Mouse (Mus musculus) cortical plate, adult 2 months (tissue): ENCODE measurements around the gene Hvcn1. TPM values are rescaled to one million over a fixed set of nuclear protein-coding genes. Genes with fewer than 3 reads are reported as not detected.

Experiments
- H3K27ac ChIP-seq: fragments of 200-500 bp; 2 replicates; pipeline ENCODE4 v1.5.1; 2012; ENCODE audit warnings: low read length, control low read depth, inconsistent platforms; ENCODE audit not compliant: insufficient read depth
- H3K4me1 ChIP-seq: fragments of 200-500 bp; 2 replicates; pipeline ENCODE4 v1.6.1; 2011; ENCODE audit warnings: low read length; ENCODE audit not compliant: control insufficient read depth, insufficient read depth
- H3K4me3 ChIP-seq: fragments of 200-500 bp; 2 replicates; pipeline ENCODE4 v1.5.1; 2011; ENCODE audit warnings: mild to moderate bottlenecking, low read length, control low read depth; ENCODE audit not compliant: insufficient read depth
- CTCF ChIP-seq: fragments of 200-500 bp; IDR thresholded peaks from 2 replicates; pipeline ENCODE4 v1.5.1; 2011; ENCODE audit warnings: mild to moderate bottlenecking, control low read depth, low read length; ENCODE audit not compliant: insufficient read depth; ENCODE audit errors: extremely low read depth
- POLR2A ChIP-seq: fragments of 200-500 bp; IDR thresholded peaks from 2 replicates; pipeline ENCODE4 v1.6.1; 2011; ENCODE audit warnings: mild to moderate bottlenecking, low read length, control low read depth; ENCODE audit not compliant: insufficient read depth; ENCODE audit errors: extremely low read depth
- polyA plus RNA-seq: library from polyadenylated mRNA; depleted of rRNA; stranded (reverse); fragments of >200 nt; gene quantifications from 2 replicates; pipeline ENCODE4 v1.2.3, GENCODE M21; 2012

Gene Hvcn1
- polyA plus RNA-seq, 1 experiment = 3.6 TPM

GRCm38 (mm10) chr5:122279799-122280421 lies 73.3 kb downstream of the Hvcn1 start:
- Histone ChIP-seq H3K27ac (no peak overlapping the region), H3K4me1 (peaks cover 1% of the 10 kb centered on the region; the same call in 1 of the 2 replicates), H3K4me3 (no peak overlapping the region)
- TF ChIP-seq CTCF = no peak

- H3K4me1 ChIP-seq = peaks cover 1% of the 10 kb centered on the region; the same call in 1 of the 2 replicates
- no peak overlapping the region for H3K27ac ChIP-seq
- TF ChIP-seq POLR2A = no peak
- H3K4me3 ChIP-seq = no peak overlapping the region
Observed at GRCm38 (mm10) chr5:122280422-122280826, 73.8 kb downstream of the Hvcn1 start.

GRCm38 (mm10) chr5:122280827-122281462 lies 74.3 kb downstream of the Hvcn1 start:
- no peak overlapping the region for H3K27ac ChIP-seq
- H3K4me1 ChIP-seq = peaks cover 1% of the 10 kb centered on the region; the same call in 1 of the 2 replicates
- no peak overlapping the region for H3K4me3 ChIP-seq
- TF ChIP-seq POLR2A (no peak), CTCF (no peak)

- Histone ChIP-seq H3K27ac (no peak overlapping the region), H3K4me3 (peak overlapping the region; percentile 90; the same call in 1 of the 2 replicates)
- TF ChIP-seq POLR2A (no peak), CTCF (no peak)
Observed at GRCm38 (mm10) chr5:122283828-122284182, 77.2 kb downstream of the Hvcn1 start.

GRCm38 (mm10) chr5:122284183-122285028 lies 77.8 kb downstream of the Hvcn1 start, which contains the start of gene Pptc7:
Gene Pptc7, plus strand, starts transcription at chr5:122284365.
- H3K4me1 ChIP-seq = peaks cover 12% of the 10 kb centered on the region
- TF ChIP-seq POLR2A (no peak), CTCF (no peak)
- peak within 1 kb of the TSS; percentile 90 for H3K4me3 ChIP-seq
- H3K27ac ChIP-seq = peak within 1 kb of the TSS; percentile 32; the same call in 1 of the 2 replicates

More at GRCm38 (mm10) chr5:122283828-122284182, 77.2 kb downstream of the Hvcn1 start:
- H3K4me1 ChIP-seq = peaks cover 12% of the 10 kb centered on the region

GRCm38 (mm10) chr5:122285029-122285766 lies 78.6 kb downstream of the Hvcn1 start:
- H3K4me3 ChIP-seq = peak overlapping the region; percentile 90
- peak overlapping the region; percentile 32; the same call in 1 of the 2 replicates for H3K27ac ChIP-seq
- H3K4me1 ChIP-seq = peaks cover 12% of the 10 kb centered on the region
- TF ChIP-seq POLR2A (0 out of 2 replicates have a peak, but pooled peaks have one; percentile 33), CTCF (no peak)

- no peak overlapping the region for H3K27ac ChIP-seq
- TF ChIP-seq POLR2A (no peak), CTCF (no peak)
- peak overlapping the region; percentile 90; the same call in 1 of the 2 replicates for H3K4me3 ChIP-seq
- peaks cover 12% of the 10 kb centered on the region for H3K4me1 ChIP-seq
Observed at GRCm38 (mm10) chr5:122285767-122286150, 79.2 kb downstream of the Hvcn1 start.

GRCm38 (mm10) chr5:122286191-122286590 lies 79.6 kb downstream of the Hvcn1 start:
- Histone ChIP-seq H3K4me3 (peak overlapping the region; percentile 90; the same call in 1 of the 2 replicates), H3K27ac (no peak overlapping the region), H3K4me1 (peaks cover 11% of the 10 kb centered on the region)
- TF ChIP-seq CTCF = no peak
- TF ChIP-seq POLR2A = no peak

GRCm38 (mm10) chr5:122287026-122287425 lies 80.4 kb downstream of the Hvcn1 start:
- H3K4me1 ChIP-seq = peaks cover 12% of the 10 kb centered on the region
- no peak overlapping the region for H3K4me3 ChIP-seq
- no peak overlapping the region for H3K27ac ChIP-seq
- no peak for TF ChIP-seq CTCF
- no peak for TF ChIP-seq POLR2A
